Mouse (Mus musculus) layer of hippocampus, adult 8-10 months (tissue): ENCODE results near the gene Plg. TPM values are rescaled to one million over a fixed set of nuclear protein-coding genes. Genes with fewer than 3 reads are reported as not detected.

Experiments used
- DNase-seq, 2 experiments: peaks; one replicate each; pipeline ENCODE4 v3.0.0; 2022; ENCODE audit warnings: low spot score in 2 of 2
- total RNA-seq, 4 experiments: library from RNA; stranded (reverse); gene quantifications; 2 replicates each; pipeline ENCODE4 v1.2.4; 2022

Gene Plg
- total RNA-seq, result under 1 TPM in 1 of 4 experiments, not detected in 3; 0.16 TPM

- no peak for DNase-seq
Observed at GRCm38 (mm10) chr17:12377981-12378705, at the start of gene Plg. Plg (plus strand) TSS chr17:12378608.

GRCm38 (mm10) chr17:12335115-12335514 lies 43.3 kb upstream of the Plg start:
- DNase-seq, result no peak

GRCm38 (mm10) chr17:12336073-12336868 lies 42.1 kb upstream of the Plg start:
- DNase-seq, result no peak

- DNase-seq, result no peak
Observed at GRCm38 (mm10) chr17:12337156-12337555, 41.3 kb upstream of the Plg start.

GRCm38 (mm10) chr17:12343702-12344376 lies 34.6 kb upstream of the Plg start:
- DNase-seq, result no peak

- no peak for DNase-seq
Observed at GRCm38 (mm10) chr17:12347462-12347861, 30.9 kb upstream of the Plg start.

GRCm38 (mm10) chr17:12351564-12351963 lies 26.8 kb upstream of the Plg start:
- DNase-seq, result no peak

GRCm38 (mm10) chr17:12352781-12353180 lies 25.6 kb upstream of the Plg start:
- DNase-seq, result no peak

GRCm38 (mm10) chr17:12359876-12360275 lies 18.5 kb upstream of the Plg start:
- no peak for DNase-seq

- no peak for DNase-seq
Observed at GRCm38 (mm10) chr17:12363601-12364425, 14.6 kb upstream of the Plg start.

GRCm38 (mm10) chr17:12364426-12364735 lies 14.0 kb upstream of the Plg start:
- peak; percentile 57 to 62 for DNase-seq

GRCm38 (mm10) chr17:12367373-12367930 lies 11.0 kb upstream of the Plg start:
- DNase-seq, result peak; percentile 39 to 61

GRCm38 (mm10) chr17:12369393-12369792 lies 9.0 kb upstream of the Plg start:
- DNase-seq, result no peak

GRCm38 (mm10) chr17:12370289-12370688 lies 8.1 kb upstream of the Plg start:
- no peak for DNase-seq

GRCm38 (mm10) chr17:12371310-12371925 lies 7.0 kb upstream of the Plg start:
- no peak for DNase-seq

GRCm38 (mm10) chr17:12372021-12372420 lies 6.4 kb upstream of the Plg start:
- peak; percentile 46 to 71 for DNase-seq

GRCm38 (mm10) chr17:12373601-12374144 lies 4.7 kb upstream of the Plg start:
- DNase-seq, result no peak

- DNase-seq, result no peak
Observed at GRCm38 (mm10) chr17:12380287-12380686, 1.9 kb downstream of the Plg start.

- DNase-seq, result no peak
Observed at GRCm38 (mm10) chr17:12381579-12381978, 3.2 kb downstream of the Plg start.

GRCm38 (mm10) chr17:12382531-12382930 lies 4.1 kb downstream of the Plg start:
- DNase-seq, result no peak
